Mouse (Mus musculus) cerebellum, adult 9-11 months (tissue): ENCODE measurements around the gene Cilp.
"Not testable (repeated sequence)": the region's sequence is repeated elsewhere in the genome, so short reads cannot be mapped to it uniquely, and the experiment has no call there.

ENCODE experiments used
- DNase-seq: peaks from one replicate; pipeline ENCODE4 v3.0.0; 2022

The Cilp gene

GRCm38 (mm10) chr9:65264959-65265358, at the start of gene Cilp:
TSS of gene Cilp (plus strand) at chr9:65265180.
- DNase-seq, result no peak

DNA sequence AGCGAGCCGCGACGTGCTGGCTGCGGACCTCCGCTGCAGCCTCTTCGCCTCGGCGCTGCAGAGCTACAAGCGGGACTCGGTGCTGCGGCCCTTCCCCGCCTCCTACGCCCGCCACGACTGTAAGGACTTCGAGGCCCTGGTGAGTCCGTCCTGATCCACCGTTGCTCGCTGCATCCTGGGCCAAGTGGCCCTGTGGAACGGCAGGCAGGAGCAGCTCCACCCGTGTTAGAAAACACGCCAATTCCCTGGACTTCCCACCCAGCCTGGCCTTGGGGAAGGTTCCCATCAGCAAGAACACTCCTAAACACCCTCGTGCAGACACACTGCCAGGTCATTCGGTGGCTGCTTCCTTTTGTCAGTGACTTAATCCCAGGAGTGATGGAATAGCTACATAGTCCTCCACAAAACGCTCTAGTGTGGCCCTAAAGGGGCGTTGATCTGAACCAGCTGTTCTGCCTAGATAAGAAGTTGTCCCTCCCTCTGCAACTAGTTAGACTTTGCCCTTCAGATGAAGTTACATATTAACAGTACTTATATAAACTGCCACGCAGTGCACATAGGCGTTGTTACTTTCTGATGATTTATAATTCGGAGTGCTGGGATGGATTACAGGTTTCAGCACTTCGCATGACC, 49.4 kb upstream of the Cilp start:
- no peak for DNase-seq

DNA sequence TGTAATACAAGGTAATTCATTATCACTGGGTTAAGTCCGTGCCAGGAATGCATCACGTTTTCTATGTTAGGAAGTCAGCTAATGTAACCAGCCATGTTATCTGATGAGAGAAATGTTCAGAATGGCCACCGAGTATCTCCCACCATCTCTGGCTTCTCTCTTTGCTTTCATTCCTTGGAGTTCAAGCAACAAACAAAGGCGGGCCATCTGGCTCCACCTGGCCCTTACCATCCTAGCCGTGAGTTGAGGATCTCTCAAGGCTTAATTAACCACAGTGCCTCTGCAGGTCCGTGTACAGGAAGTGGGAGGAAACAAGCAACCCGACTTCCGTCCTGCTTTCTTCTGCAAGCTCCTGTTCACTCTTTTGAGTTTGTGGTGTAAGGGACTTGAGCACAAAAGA, 48.0 kb upstream of the Cilp start:
- no peak for DNase-seq

- no peak for DNase-seq
Measured at GRCm38 (mm10) chr9:65217661-65218060, 47.3 kb upstream of the Cilp start.

- no peak for DNase-seq
Measured at GRCm38 (mm10) chr9:65218916-65219315, 46.1 kb upstream of the Cilp start.

GRCm38 (mm10) chr9:65220398-65220797, 44.6 kb upstream of the Cilp start:
- not testable (repeated sequence) for DNase-seq

DNA sequence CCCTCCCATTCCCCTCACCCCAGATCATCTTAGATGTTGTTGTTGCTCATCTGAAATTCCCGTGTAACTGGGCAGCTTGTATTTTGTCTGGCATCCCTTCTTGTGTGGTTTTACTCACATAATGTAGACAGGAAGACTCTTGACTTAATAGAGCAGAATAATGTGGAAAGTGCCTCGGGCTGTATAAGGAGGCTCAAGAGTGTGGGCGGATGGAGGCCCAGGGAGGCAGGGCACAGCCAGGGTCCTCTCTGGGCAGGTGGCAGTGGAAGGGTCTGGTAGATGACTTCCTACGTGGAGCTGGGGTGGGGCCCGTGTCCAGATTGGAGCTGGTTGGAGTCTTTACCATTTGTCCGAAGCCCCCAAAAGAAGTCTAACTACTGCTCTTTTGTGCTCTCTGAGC, 41.1 kb upstream of the Cilp start:
- DNase-seq, result no peak

DNA sequence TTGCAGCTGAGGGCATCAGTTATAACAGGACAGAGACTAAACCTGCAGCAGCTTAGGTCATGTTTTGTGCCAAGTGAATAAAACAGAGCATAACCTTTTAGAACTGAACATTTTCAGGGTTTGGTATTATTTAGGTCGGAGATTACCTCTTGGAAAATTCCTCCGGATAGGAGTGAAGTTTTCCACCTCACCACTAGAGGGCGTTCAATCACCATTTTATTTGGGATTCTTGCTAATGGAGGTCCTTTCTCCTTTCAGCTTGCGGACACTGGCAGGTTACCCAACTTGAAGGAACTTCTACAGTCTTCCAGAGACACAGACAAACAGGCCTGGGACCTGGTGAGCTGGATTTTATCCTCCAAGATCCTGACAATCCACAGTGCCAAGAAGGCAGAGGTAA, 39.2 kb upstream of the Cilp start:
- no peak for DNase-seq

DNA sequence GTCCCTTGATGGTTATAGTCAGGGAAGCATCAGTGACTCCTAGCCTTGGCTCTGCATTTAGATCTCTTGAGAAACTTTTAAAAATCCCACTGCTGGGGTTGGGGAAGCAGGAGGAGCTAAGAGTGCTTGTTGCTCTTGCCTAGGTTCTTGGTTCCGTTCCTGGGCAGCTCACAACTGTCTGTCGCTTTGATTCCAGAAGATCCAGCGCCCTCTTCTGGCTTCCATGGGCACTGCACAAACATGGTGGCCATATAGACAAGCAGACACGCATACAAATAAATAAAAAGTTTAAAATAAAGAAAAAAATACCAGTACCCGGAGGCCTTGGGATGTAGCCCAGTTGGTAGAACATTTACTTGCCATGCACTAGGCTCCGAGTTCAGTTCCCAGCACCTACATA, 34.7 kb upstream of the Cilp start:
- no peak for DNase-seq

DNA sequence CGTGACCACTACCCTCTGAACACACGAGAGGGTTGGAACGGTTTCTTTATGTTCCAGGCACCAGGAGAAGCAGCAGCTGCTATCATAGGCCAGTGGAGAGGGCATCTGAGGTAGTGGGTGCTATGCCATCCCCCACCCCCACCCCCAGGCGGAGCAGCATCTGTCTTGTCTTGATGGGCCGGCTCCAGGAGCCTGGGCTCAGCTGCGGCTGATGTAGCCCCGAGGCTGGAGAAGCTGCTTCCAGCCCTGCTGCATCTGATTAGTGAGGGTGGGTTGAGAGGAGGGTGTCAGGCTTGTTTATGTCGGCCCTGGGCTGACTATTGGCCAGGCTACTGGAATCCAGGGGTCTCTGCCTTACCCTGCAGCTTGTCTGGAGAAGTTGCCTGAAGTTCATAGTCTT, 33.7 kb upstream of the Cilp start:
- no peak for DNase-seq

GRCm38 (mm10) chr9:65233243-65233985, 31.6 kb upstream of the Cilp start:
- no peak for DNase-seq

GRCm38 (mm10) chr9:65234734-65235133, 30.2 kb upstream of the Cilp start:
- DNase-seq, result no peak

- DNase-seq, result no peak
Measured at GRCm38 (mm10) chr9:65235601-65236000, 29.4 kb upstream of the Cilp start.

- DNase-seq, result no peak
Measured at GRCm38 (mm10) chr9:65237616-65238015, 27.4 kb upstream of the Cilp start.

GRCm38 (mm10) chr9:65238191-65238760, 26.7 kb upstream of the Cilp start:
- DNase-seq, result no peak

GRCm38 (mm10) chr9:65239176-65239575, 25.8 kb upstream of the Cilp start:
- no peak for DNase-seq

GRCm38 (mm10) chr9:65239731-65240130, 25.2 kb upstream of the Cilp start:
- no peak for DNase-seq

DNA sequence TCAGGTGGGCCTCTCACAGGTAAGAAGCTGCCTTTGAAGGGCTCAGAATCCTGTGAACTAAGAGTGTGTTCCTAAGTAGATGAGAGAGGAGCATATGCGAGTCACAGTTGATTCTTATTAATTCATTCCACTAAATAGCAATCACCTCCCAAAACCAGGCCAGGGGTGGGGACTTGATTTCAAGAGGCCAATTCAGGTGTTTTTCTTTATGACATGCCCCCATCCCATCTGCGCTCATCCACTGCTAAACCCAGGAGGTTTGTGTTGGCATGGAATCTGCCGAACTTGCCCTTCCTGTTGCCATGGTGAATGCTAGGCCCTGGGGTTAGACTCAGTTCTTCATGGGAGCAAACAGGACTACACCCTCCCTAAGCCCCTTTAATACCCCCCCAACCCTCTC, 24.4 kb upstream of the Cilp start:
- no peak for DNase-seq

GRCm38 (mm10) chr9:65241973-65242372, 23.0 kb upstream of the Cilp start:
- DNase-seq, result no peak

DNA sequence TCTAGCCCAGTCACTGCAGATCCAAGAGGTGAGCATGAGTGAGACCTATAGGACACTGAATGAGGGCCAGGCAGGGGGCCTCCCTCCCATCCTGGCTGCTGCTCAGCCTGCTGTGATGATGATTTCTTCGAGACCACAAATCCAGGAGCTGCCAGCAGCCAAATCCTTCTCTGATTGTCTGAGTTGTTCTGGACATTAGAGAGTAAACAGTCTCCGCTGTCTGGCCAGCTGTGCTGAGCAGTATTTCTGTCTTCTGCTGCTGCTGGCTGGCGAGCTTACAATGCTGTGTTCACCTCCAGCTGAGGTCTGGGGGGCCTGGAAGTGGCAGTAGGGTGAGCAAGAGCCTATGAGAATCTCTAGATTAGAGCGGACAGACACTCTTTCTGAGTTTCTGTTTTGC, 21.7 kb upstream of the Cilp start:
- no peak for DNase-seq

- no peak for DNase-seq
Measured at GRCm38 (mm10) chr9:65244036-65244806, 20.8 kb upstream of the Cilp start.

DNA sequence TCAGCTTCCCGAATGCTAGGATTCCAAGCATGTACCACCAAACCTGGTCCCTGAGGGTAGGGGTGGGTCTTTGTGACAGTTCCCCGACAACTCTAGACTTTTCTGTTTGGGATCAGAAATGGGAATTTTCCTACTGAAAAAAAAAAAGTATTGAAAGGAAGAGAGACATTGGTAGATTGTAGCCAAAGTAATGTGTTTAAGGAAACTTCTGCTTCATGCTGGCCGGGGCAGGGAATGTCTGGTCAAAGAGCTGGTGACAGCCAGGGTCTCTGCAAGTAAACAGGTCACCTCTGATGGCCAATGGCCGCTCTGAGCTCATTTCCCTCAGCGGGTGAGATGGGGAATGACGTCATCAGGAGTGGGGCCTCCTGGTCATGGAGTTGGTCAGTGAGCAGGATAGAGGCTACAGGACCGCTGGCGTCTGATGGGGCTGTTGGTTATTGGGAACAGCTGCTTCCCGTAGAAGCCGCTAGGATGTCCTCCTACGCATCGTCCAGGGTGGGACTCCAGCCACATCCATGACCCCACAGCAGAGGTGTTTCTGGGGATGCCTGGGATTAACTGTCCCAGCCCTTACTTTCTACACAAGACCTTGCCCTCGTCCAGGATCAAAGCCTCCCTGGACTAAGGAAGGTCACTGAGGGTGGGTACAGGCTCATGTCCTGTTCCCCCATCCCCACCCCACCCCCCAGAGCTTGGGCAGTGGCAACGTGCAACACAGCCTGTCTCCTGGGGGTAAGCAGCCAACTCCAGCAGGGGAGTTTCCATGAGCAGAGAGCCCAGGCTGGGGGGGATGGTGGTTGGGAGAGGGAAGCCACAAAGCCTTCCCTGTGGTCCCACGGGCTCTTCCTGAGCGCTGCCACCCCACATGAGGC, 17.2 kb upstream of the Cilp start:
- no peak for DNase-seq

- no peak for DNase-seq
Measured at GRCm38 (mm10) chr9:65248377-65248690, 16.6 kb upstream of the Cilp start.
